Mouse (Mus musculus): ENCODE data around the gene Sprr2i.

GRCm38 (mm10) chr3:92432282-92432681 is 24.5 kb downstream of the Sprr2i start, which contains the start of gene Sprr2k:
- no peak for TF ChIP-seq CTCF (IDR thresholded peaks at IDR 0.05; ENCODE audit: low read depth)
- TF ChIP-seq EP300 (IDR thresholded peaks at IDR 0.05; ENCODE audit: low read depth) = no peak

Data from heart, postnatal 0 days (tissue).